Mouse (Mus musculus) mouse trophoblast stem cell (cell line): ENCODE results near the gene Trim34a.
"Not testable (repeated sequence)": the region's sequence is repeated elsewhere in the genome, so short reads cannot be mapped to it uniquely, and the experiment has no call there.

Experiments used
- in situ Hi-C, 2 experiments: fragments of 300-500 bp; cut with MseI, MboI; formaldehyde crosslinking; loops; 2 replicates in 1 of 2; 3 replicates in 1 of 2; pipeline ENCODE4 v1.15.1; 2025

Trim34a gene

GRCm38 (mm10) chr7:104244287-104245181, at the start of gene Trim34a:
Gene Trim34a (plus strand): TSS chr7:104244457.
- in situ Hi-C loops: no loop called here

- in situ Hi-C loops: no loop called here
Measured at GRCm38 (mm10) chr7:104195885-104196284, 48.4 kb upstream of the Trim34a start, which contains the start of gene Olfr649. Gene Olfr649 (minus strand): TSS chr7:104195985.

GRCm38 (mm10) chr7:104199822-104200221, 44.4 kb upstream of the Trim34a start:
- in situ Hi-C loops: no loop called here

- in situ Hi-C loops: no loop called here
Measured at GRCm38 (mm10) chr7:104206197-104206596, 38.1 kb upstream of the Trim34a start.

GRCm38 (mm10) chr7:104216011-104216535, 28.2 kb upstream of the Trim34a start:
- in situ Hi-C loops: no loop called here

- in situ Hi-C loops: no loop called here
Measured at GRCm38 (mm10) chr7:104217881-104218280, 26.4 kb upstream of the Trim34a start.

GRCm38 (mm10) chr7:104218701-104219569, 25.3 kb upstream of the Trim34a start, which contains the start of gene Trim6:
Gene Trim6 (plus strand): TSS chr7:104218793.
- in situ Hi-C loops: no loop called here

- in situ Hi-C loops: no loop called here
Measured at GRCm38 (mm10) chr7:104231203-104231602, 13.1 kb upstream of the Trim34a start.

- in situ Hi-C loops: no loop called here
Measured at GRCm38 (mm10) chr7:104240857-104241256, 3.4 kb upstream of the Trim34a start.

GRCm38 (mm10) chr7:104243616-104244015, 641 bp upstream of the Trim34a start:
- in situ Hi-C loops: no loop called here

GRCm38 (mm10) chr7:104260380-104260779, 16.1 kb downstream of the Trim34a start:
- in situ Hi-C loops: not testable (repeated sequence)

GRCm38 (mm10) chr7:104265335-104265734, 21.1 kb downstream of the Trim34a start:
- in situ Hi-C loops: not testable (repeated sequence)

GRCm38 (mm10) chr7:104279361-104279760, 35.1 kb downstream of the Trim34a start:
- in situ Hi-C loops: not testable (repeated sequence)

GRCm38 (mm10) chr7:104287576-104288443, 43.6 kb downstream of the Trim34a start, which contains the start of gene Trim5:
Gene Trim5 (minus strand): TSS chr7:104288094.
- in situ Hi-C loops: not testable (repeated sequence)

GRCm38 (mm10) chr7:104290641-104291040, 46.4 kb downstream of the Trim34a start:
- in situ Hi-C loops: no loop called here

- in situ Hi-C loops: no loop called here
Measured at GRCm38 (mm10) chr7:104291638-104292400, 47.6 kb downstream of the Trim34a start.
